Comparison of ENCODE assay signal across 8 mouse cellular contexts in the genomic region with DNA sequence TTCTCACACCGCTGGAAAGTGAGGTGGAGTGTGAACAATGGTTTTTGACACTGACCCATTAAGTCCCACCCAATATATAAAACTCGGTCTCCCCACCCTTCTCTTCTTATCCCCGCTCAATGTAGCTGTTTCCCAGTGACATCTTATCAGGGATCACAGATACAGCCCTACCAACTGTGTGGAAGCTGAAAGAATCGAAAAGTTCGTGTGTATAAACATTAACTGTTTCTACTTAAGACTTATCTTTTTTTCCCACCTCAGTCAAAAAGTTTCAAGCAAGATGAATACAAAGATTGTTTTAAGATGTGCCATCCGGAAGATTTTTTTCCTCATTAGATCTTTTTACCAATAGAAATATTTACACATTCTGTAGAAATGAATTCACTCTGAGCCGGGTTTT. TPM values are rescaled to one million over a fixed set of nuclear protein-coding genes. Genes with fewer than 3 reads are reported as not detected.
DNase-seq lines count a peak whose midpoint lies in the region; ATAC-seq and TF ChIP-seq lines count a peak whose summit lies in the region.

No protein-coding gene starts in this region.

- H3K9ac ChIP-seq in kidney, postnatal 0 days (ENCODE audit: low read depth, low read length), result no peak overlapping the region
- no peak overlapping the region for H3K9ac ChIP-seq in limb, embryonic 11.5 days (ENCODE audit: low read length)
- H3K9ac ChIP-seq in neural tube, embryonic 12.5 days, result no peak overlapping the region

- H3K4me1 ChIP-seq in kidney, postnatal 0 days (replicated peaks; ENCODE audit: insufficient read depth, low read length), result peaks cover 20% of the 10 kb centered on the region
- H3K4me1 ChIP-seq in embryonic fibroblast, embryonic 13.5 days (ENCODE audit: control insufficient read depth, insufficient read depth, low read length), result peaks cover 3% of the 10 kb centered on the region; the same call in 1 of the 2 replicates
- peaks cover 7% of the 10 kb centered on the region; the same call in 1 of the 2 replicates for H3K4me1 ChIP-seq in limb, embryonic 11.5 days (ENCODE audit: control insufficient read depth, insufficient read depth, low read length)
- H3K4me1 ChIP-seq in neural tube, embryonic 12.5 days, result peaks cover 29% of the 10 kb centered on the region

- no peaks in the 10 kb centered on the region for H3K36me3 ChIP-seq in kidney, postnatal 0 days (ENCODE audit: insufficient read depth, low read length)
- no peaks in the 10 kb centered on the region for H3K36me3 ChIP-seq in limb, embryonic 11.5 days (ENCODE audit: control insufficient read depth, insufficient read depth, low read length)
- H3K36me3 ChIP-seq in neural tube, embryonic 12.5 days, result no peaks in the 10 kb centered on the region

- no peaks in the 10 kb centered on the region for H3K9me3 ChIP-seq in kidney, postnatal 0 days (replicated peaks; ENCODE audit: low read length)
- H3K9me3 ChIP-seq in limb, embryonic 11.5 days (ENCODE audit: control insufficient read depth, low read length), result no peaks in the 10 kb centered on the region
- no peaks in the 10 kb centered on the region for H3K9me3 ChIP-seq in neural tube, embryonic 12.5 days

- H3K27me3 ChIP-seq in kidney, postnatal 0 days (ENCODE audit: insufficient read depth, low read length), result no peaks in the 10 kb centered on the region
- no peaks in the 10 kb centered on the region for H3K27me3 ChIP-seq in limb, embryonic 11.5 days (ENCODE audit: control insufficient read depth, insufficient read depth, low read length)
- no peaks in the 10 kb centered on the region for H3K27me3 ChIP-seq in neural tube, embryonic 12.5 days (replicated peaks)

- no peak overlapping the region for H3K27ac ChIP-seq in kidney, postnatal 0 days
- no peak overlapping the region for H3K27ac ChIP-seq in embryonic fibroblast, embryonic 13.5 days (ENCODE audit: insufficient read depth, low read length)
- H3K27ac ChIP-seq in limb, embryonic 11.5 days (replicated peaks; ENCODE audit: low read depth, low read length), result no peak overlapping the region
- H3K27ac ChIP-seq in neural tube, embryonic 12.5 days, result no peak overlapping the region

- 17% methylated on average over 7 of the region's 7 CpGs for WGBS in kidney, postnatal 0 days
- WGBS in limb, embryonic 11.5 days, result 36% methylated on average over 7 of the region's 7 CpGs
- WGBS in neural tube, embryonic 12.5 days, result 35% methylated on average over 7 of the region's 7 CpGs

- DNase-seq in kidney, postnatal 0 days (ENCODE audit: low spot score), result no peak
- no peak for DNase-seq in kidney, postnatal 4 days
- DNase-seq in limb, embryonic 11.5 days (ENCODE audit: low spot score), result no peak
- no peak for DNase-seq in cerebellum, postnatal 25 days
- no peak for DNase-seq in gastrocnemius, postnatal 10 days

- peak overlapping the region; percentile 98 for H3K4me3 ChIP-seq in kidney, postnatal 0 days (replicated peaks; ENCODE audit: low read depth, low read length)
- peak overlapping the region; percentile 71 for H3K4me3 ChIP-seq in embryonic fibroblast, embryonic 13.5 days (ENCODE audit: insufficient read depth, low read length)
- H3K4me3 ChIP-seq in limb, embryonic 11.5 days (ENCODE audit: low read depth, low read length), result peak overlapping the region; percentile 96
- peak overlapping the region; percentile 99 for H3K4me3 ChIP-seq in neural tube, embryonic 12.5 days

- ATAC-seq in kidney, postnatal 0 days (replicated peaks; ENCODE audit: low FRiP score, low read depth), result no peak
- no peak for ATAC-seq in limb, embryonic 11.5 days (ENCODE audit: insufficient number of reproducible peaks, low FRiP score, low TSS enrichment, low read depth)
- ATAC-seq in neural tube, embryonic 12.5 days (ENCODE audit: low FRiP score, low read depth), result no peak
- ATAC-seq in megakaryocyte, adult 5-6 weeks (ENCODE audit: poor library complexity, severe bottlenecking), result no peak

- no peak for TF ChIP-seq CTCF in kidney, postnatal 0 days (IDR thresholded peaks at IDR 0.05; ENCODE audit: low read depth)
- no peak for TF ChIP-seq CTCF in embryonic fibroblast, embryonic 13.5 days (IDR thresholded peaks at IDR 0.05; ENCODE audit: borderline replicate concordance, insufficient read depth, low read length)

- no peak for TF ChIP-seq POLR2A in embryonic fibroblast, embryonic 13.5 days (IDR thresholded peaks at IDR 0.05; ENCODE audit: low read depth, low read length)

- H3K4me2 ChIP-seq in kidney, postnatal 0 days (ENCODE audit: low read length), result peak overlapping the region; percentile 95
- H3K4me2 ChIP-seq in limb, embryonic 11.5 days (ENCODE audit: low read depth, severe bottlenecking), result peak overlapping the region; percentile 86; the same call in 1 of the 2 replicates
- peak overlapping the region; percentile 93 for H3K4me2 ChIP-seq in neural tube, embryonic 12.5 days (replicated peaks)

RNA-seq across cellular contexts. Expression of a gene that starts 1.5 kb away (rescaled TPM):
- polyA plus RNA-seq in kidney, postnatal 0 days (2015; fragmentation: Nextera tagmentation; extraction: Ambion mirVana), result 357 and 367 TPM in 2 replicates
- polyA plus RNA-seq in embryonic fibroblast, embryonic 13.5 days (2011; ENCODE audit: insufficient read length, low read depth, missing spikeins), result 289 and 305 TPM in 2 replicates
- 167 and 182 TPM in 2 replicates for polyA plus RNA-seq in limb, embryonic 11.5 days (2014; fragmentation: Nextera tagmentation; extraction: Ambion mirVana)
- 308 and 334 TPM in 2 replicates for polyA plus RNA-seq in neural tube, embryonic 12.5 days (2016; fragmentation: Nextera tagmentation; extraction: Ambion mirVana)
- 68.9 and 88.0 TPM in 2 replicates for total RNA-seq in megakaryocyte, adult 5-6 weeks (2015)
- total RNA-seq in megakaryocyte, adult 5-6 weeks (2017), result 101 and 113 TPM in 2 replicates
- 100 to 1,000 TPM; 137 to 148 TPM for total RNA-seq in gastrocnemius, postnatal 10 days (2021)
